Mouse (Mus musculus) embryonic fibroblast, embryonic 13.5 days (primary cell): ENCODE results near the gene 1700022I11Rik.

Experiments
- CTCF ChIP-seq: IDR thresholded peaks from 2 replicates; pipeline ENCODE4 v1.5.1; 2011; ENCODE audit warnings: mild to moderate bottlenecking, control low read depth, low read length, moderate library complexity, borderline replicate concordance; ENCODE audit not compliant: insufficient read depth
- POLR2A ChIP-seq: IDR thresholded peaks from 2 replicates; pipeline ENCODE4 v1.6.1; 2011; ENCODE audit warnings: low read depth, mild to moderate bottlenecking, control low read depth, low read length, moderate library complexity

DNA sequence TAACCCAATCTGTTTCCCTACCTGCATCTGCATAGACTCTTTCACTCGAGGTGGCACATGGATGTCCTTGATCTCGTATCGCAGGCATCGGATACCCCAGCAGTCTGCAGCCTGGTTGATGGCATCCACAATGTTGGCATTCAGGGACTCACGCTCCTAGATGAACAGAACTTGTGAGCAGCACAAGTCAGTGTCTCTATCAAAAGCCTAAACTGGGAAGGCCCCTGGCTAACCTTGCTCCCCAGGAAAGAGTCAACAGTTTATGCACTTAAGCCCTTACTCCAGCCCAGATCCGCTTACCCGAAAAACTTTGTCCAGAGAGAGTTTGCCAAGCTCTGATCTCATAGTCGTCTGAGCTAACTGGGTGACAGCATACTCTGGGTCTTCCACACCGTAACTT is 60.3 kb downstream of the 1700022I11Rik start:
- TF ChIP-seq CTCF (no peak), POLR2A (no peak)
